Mouse (Mus musculus): ENCODE results near the gene Pxn.

The Pxn gene

GRCm38 (mm10) chr5:115528128-115528527, 21.7 kb downstream of the Pxn start:
- no peak for DNase-seq (ENCODE audit: low spot score)

- DNase-seq (ENCODE audit: low spot score) = no peak
Observed at GRCm38 (mm10) chr5:115529364-115529741, 22.9 kb downstream of the Pxn start.

- no peak for DNase-seq (ENCODE audit: low spot score)
Observed at GRCm38 (mm10) chr5:115529742-115530446, 23.4 kb downstream of the Pxn start.

GRCm38 (mm10) chr5:115530447-115530809, 24.0 kb downstream of the Pxn start:
- DNase-seq (ENCODE audit: low spot score) = no peak

- peak; percentile 83 for DNase-seq (ENCODE audit: low spot score)
Observed at GRCm38 (mm10) chr5:115531671-115532270, 25.3 kb downstream of the Pxn start.

- no peak for DNase-seq (ENCODE audit: low spot score)
Observed at GRCm38 (mm10) chr5:115534290-115534731, 27.8 kb downstream of the Pxn start.

- no peak for DNase-seq (ENCODE audit: low spot score)
Observed at GRCm38 (mm10) chr5:115534856-115535255, 28.4 kb downstream of the Pxn start.

- DNase-seq (ENCODE audit: low spot score) = no peak
Observed at GRCm38 (mm10) chr5:115535635-115536034, 29.2 kb downstream of the Pxn start.

GRCm38 (mm10) chr5:115538017-115538692, 31.7 kb downstream of the Pxn start:
- no peak for DNase-seq (ENCODE audit: low spot score)

GRCm38 (mm10) chr5:115538693-115539043, 32.2 kb downstream of the Pxn start:
- peak; percentile 87 for DNase-seq (ENCODE audit: low spot score)

- DNase-seq (ENCODE audit: low spot score) = no peak
Observed at GRCm38 (mm10) chr5:115542635-115543384, 36.3 kb downstream of the Pxn start.

GRCm38 (mm10) chr5:115543509-115544253, 37.2 kb downstream of the Pxn start:
- DNase-seq (ENCODE audit: low spot score) = peak; percentile 79

- no peak for DNase-seq (ENCODE audit: low spot score)
Observed at GRCm38 (mm10) chr5:115544655-115545185, 38.2 kb downstream of the Pxn start.

- no peak for DNase-seq (ENCODE audit: low spot score)
Observed at GRCm38 (mm10) chr5:115545636-115546035, 39.2 kb downstream of the Pxn start.

GRCm38 (mm10) chr5:115546536-115546935, 40.1 kb downstream of the Pxn start:
- no peak for DNase-seq (ENCODE audit: low spot score)

- DNase-seq (ENCODE audit: low spot score) = no peak
Observed at GRCm38 (mm10) chr5:115547014-115547413, 40.5 kb downstream of the Pxn start.

- no peak for DNase-seq (ENCODE audit: low spot score)
Observed at GRCm38 (mm10) chr5:115547421-115547820, 40.9 kb downstream of the Pxn start.

GRCm38 (mm10) chr5:115548501-115549285, 42.2 kb downstream of the Pxn start:
- no peak for DNase-seq (ENCODE audit: low spot score)

GRCm38 (mm10) chr5:115550482-115551005, 44.1 kb downstream of the Pxn start:
- DNase-seq (ENCODE audit: low spot score) = no peak

GRCm38 (mm10) chr5:115551386-115551785, 44.9 kb downstream of the Pxn start:
- no peak for DNase-seq (ENCODE audit: low spot score)

GRCm38 (mm10) chr5:115551799-115552198, 45.3 kb downstream of the Pxn start:
- DNase-seq (ENCODE audit: low spot score) = no peak
